Mouse (Mus musculus): ENCODE measurements around the gene Pold4.

- TF ChIP-seq CTCF (IDR thresholded peaks at IDR 0.05) (peak; percentile 50), EP300 (IDR thresholded peaks at IDR 0.05) (no peak)
Measured at GRCm38 (mm10) chr19:4279487-4279886, 47.8 kb downstream of the Pold4 start.

Measured in lung, postnatal 0 days (tissue).